Mouse (Mus musculus): Measurements from ENCODE around the gene Mr1. TPM values are rescaled to one million over a fixed set of nuclear protein-coding genes. Genes with fewer than 3 reads are reported as not detected.
"Not testable (repeated sequence)": the region's sequence is repeated elsewhere in the genome, so short reads cannot be mapped to it uniquely, and the experiment has no call there.

Gene Mr1
- total RNA-seq (2021) = 1 to 10 TPM; 2.2 to 3.3 TPM

- no peak for DNase-seq (ENCODE audit: extremely low spot score in 1 of 2, low spot score in 1 of 2)
Measured at GRCm38 (mm10) chr1:155146572-155146980, at the start of gene Mr1. Gene Mr1, minus strand, starts transcription at chr1:155146814.

- DNase-seq (ENCODE audit: extremely low spot score in 1 of 2, low spot score in 1 of 2) = no peak
Measured at GRCm38 (mm10) chr1:155192805-155193368, 46.3 kb upstream of the Mr1 start.

GRCm38 (mm10) chr1:155191671-155192070 is 45.1 kb upstream of the Mr1 start:
- DNase-seq (ENCODE audit: extremely low spot score in 1 of 2, low spot score in 1 of 2) = no peak

GRCm38 (mm10) chr1:155191219-155191618 is 44.6 kb upstream of the Mr1 start:
- DNase-seq (ENCODE audit: extremely low spot score in 1 of 2, low spot score in 1 of 2) = no peak

- no peak for DNase-seq (ENCODE audit: extremely low spot score in 1 of 2, low spot score in 1 of 2)
Measured at GRCm38 (mm10) chr1:155188656-155189055, 42.0 kb upstream of the Mr1 start.

- DNase-seq (ENCODE audit: extremely low spot score in 1 of 2, low spot score in 1 of 2) = no peak
Measured at GRCm38 (mm10) chr1:155184191-155184590, 37.6 kb upstream of the Mr1 start.

GRCm38 (mm10) chr1:155178192-155178924 is 31.7 kb upstream of the Mr1 start:
- no peak for DNase-seq (ENCODE audit: extremely low spot score in 1 of 2, low spot score in 1 of 2)

GRCm38 (mm10) chr1:155174424-155174823 is 27.8 kb upstream of the Mr1 start:
- DNase-seq (ENCODE audit: extremely low spot score in 1 of 2, low spot score in 1 of 2) = no peak

GRCm38 (mm10) chr1:155173644-155174016 is 27.0 kb upstream of the Mr1 start:
- not testable (repeated sequence) for DNase-seq (ENCODE audit: extremely low spot score in 1 of 2, low spot score in 1 of 2)

GRCm38 (mm10) chr1:155172895-155173643 is 26.5 kb upstream of the Mr1 start:
- no peak for DNase-seq (ENCODE audit: extremely low spot score in 1 of 2, low spot score in 1 of 2)

- no peak for DNase-seq (ENCODE audit: extremely low spot score in 1 of 2, low spot score in 1 of 2)
Measured at GRCm38 (mm10) chr1:155169935-155170334, 23.3 kb upstream of the Mr1 start.

GRCm38 (mm10) chr1:155167453-155167852 is 20.8 kb upstream of the Mr1 start:
- no peak for DNase-seq (ENCODE audit: extremely low spot score in 1 of 2, low spot score in 1 of 2)

GRCm38 (mm10) chr1:155158970-155159484 is 12.4 kb upstream of the Mr1 start:
- DNase-seq (ENCODE audit: extremely low spot score in 1 of 2, low spot score in 1 of 2) = peak; percentile 29 to 32

- DNase-seq (ENCODE audit: extremely low spot score in 1 of 2, low spot score in 1 of 2) = peak; percentile 91 to 92
Measured at GRCm38 (mm10) chr1:155158141-155158969, 11.7 kb upstream of the Mr1 start, which contains the start of gene Stx6. Gene Stx6, plus strand, starts transcription at chr1:155158715.

GRCm38 (mm10) chr1:155153906-155154305 is 7.3 kb upstream of the Mr1 start:
- no peak for DNase-seq (ENCODE audit: extremely low spot score in 1 of 2, low spot score in 1 of 2)

- no peak for DNase-seq (ENCODE audit: extremely low spot score in 1 of 2, low spot score in 1 of 2)
Measured at GRCm38 (mm10) chr1:155150821-155151220, 4.2 kb upstream of the Mr1 start.

- DNase-seq (ENCODE audit: extremely low spot score in 1 of 2, low spot score in 1 of 2) = no peak
Measured at GRCm38 (mm10) chr1:155149403-155149802, 2.8 kb upstream of the Mr1 start.

GRCm38 (mm10) chr1:155147228-155147627 is 614 bp upstream of the Mr1 start:
- no peak for DNase-seq (ENCODE audit: extremely low spot score in 1 of 2, low spot score in 1 of 2)

GRCm38 (mm10) chr1:155145620-155146019 is 994 bp downstream of the Mr1 start:
- DNase-seq (ENCODE audit: extremely low spot score in 1 of 2, low spot score in 1 of 2) = no peak

- peak in 1 of 2 experiments; percentile 67 for DNase-seq (ENCODE audit: extremely low spot score in 1 of 2, low spot score in 1 of 2)
Measured at GRCm38 (mm10) chr1:155140076-155140475, 6.5 kb downstream of the Mr1 start.

Measured in layer of hippocampus, postnatal 25 days (tissue).